Mouse (Mus musculus): ENCODE measurements around the gene H2-T22.
A peak's percentile ranks its signal among the peaks of the same experiment; 100 is the strongest.
"Not testable (repeated sequence)": the region's sequence is repeated elsewhere in the genome, so short reads cannot be mapped to it uniquely, and the experiment has no call there.

H2-T22 gene

DNA sequence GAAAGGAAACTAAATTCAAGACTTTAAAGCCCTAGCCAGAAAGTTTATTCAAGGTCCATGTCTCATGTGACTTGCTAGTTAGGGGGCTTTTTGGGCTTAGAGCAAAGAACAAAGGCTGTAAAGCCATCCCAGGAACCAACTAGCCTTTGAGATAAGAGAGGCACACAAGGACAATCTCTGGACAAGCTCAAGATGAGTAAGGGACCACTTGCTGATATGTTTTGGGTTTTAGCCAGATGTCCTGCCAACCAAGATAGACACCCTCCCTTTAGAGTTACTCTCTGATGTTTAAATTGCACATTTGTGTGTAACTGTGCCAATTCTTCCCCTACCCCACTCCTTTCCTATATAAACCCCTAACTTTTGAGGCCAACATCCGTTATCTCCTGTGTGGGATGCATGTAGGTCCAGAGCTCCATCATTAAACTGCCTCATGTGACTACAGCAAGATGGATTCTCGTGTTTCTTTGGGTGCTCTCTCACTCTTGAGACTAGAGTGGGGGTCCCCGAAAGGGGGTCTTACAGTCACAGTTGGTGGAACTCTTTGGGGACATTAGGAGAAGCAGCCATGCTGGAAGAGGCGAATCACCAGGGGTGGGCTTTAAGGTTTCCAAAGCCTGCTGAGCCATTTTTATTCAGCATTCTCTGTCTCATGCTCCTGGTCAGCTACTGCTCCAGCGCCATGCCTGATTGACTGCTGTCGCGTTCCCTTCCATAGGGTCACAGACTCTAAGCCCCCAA, 13.5 kb downstream of the H2-T22 start:
- DNase-seq, result no peak

DNA sequence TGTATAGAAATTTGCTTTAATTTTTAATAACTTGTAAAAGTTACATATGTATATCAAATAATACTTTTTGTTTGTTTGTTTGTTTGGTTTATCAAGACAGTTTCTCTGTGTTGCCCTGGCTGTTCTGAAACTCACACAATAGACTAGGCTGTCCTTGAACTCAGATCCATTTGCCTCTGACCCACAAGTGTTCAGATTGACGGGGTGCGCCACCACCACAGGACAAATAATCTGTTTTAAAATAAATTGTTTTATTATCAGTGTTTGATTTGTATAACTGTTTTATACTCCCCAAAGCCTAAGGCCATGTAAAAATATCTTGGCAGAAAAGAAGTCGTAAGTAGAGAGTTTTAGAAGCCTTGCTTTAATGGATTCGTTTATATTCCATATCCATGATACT, 14.9 kb downstream of the H2-T22 start:
- no peak for DNase-seq

DNA sequence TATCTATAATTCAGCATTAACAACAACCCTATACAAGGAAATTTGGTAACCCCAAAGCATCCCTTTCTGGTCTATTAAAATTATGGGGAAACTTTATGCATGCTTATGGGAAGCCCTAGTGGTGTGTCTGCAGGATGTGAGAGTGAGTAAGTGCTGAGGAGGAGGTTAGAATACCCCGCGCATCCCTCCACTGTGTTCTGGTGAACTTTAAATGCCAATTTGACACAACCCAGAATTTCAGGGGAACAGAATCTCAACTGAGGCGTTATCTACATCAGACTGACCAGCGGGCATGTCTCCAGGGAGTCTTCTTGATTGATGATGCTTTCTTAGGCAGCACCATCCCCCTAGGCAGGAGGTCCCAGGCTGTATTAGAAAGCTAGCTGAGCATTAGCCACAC, 16.6 kb downstream of the H2-T22 start:
- DNase-seq, result no peak

GRCm38 (mm10) chr17:36025197-36025596, 17.4 kb downstream of the H2-T22 start:
- DNase-seq, result peak in 1 of 2 experiments; percentile 20

DNA sequence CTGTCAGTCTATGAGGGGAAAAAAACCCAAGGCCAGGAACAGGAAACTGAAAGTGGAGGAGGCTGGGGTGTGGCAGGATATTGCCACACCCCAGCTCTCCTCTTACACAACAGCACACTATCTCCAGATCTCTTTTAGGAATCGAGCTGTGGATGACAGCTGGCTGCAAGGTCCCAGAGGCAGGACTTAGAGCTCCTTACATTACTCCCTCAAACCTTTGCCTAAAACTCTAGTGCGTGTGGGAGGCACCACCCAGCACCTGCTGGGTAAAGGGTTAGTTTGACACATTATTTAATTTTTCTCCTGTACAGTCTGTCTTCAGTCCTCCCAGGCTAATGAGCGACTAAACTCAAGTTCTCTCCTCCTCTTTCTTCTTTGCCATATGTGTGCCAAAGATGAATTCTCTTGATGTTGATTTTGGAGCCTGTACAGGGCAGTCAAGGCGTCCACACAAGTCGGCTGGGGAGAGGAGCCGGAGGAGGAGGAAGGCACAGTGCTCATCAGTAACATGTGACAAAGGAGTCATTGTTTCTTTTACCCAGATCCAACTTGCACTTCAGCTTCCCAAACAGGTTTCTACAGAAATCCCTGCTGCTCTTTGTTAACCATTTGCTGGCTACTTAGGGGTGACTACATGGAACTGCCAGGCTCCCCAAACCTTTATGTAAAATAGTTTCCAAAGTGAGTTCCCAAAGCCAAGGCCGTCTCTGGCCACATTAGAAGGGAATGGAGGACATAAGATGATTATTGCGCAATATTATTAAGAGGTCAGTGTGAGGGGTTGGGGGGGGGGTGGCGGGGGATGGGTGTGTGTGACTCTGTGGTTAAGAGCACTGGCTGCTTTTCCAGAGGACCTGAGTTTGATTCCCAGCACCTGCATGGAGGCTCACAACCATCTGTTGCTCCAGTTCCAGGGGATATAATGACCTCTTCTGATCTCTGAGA, 18.6 kb downstream of the H2-T22 start:
- no peak for DNase-seq

DNA sequence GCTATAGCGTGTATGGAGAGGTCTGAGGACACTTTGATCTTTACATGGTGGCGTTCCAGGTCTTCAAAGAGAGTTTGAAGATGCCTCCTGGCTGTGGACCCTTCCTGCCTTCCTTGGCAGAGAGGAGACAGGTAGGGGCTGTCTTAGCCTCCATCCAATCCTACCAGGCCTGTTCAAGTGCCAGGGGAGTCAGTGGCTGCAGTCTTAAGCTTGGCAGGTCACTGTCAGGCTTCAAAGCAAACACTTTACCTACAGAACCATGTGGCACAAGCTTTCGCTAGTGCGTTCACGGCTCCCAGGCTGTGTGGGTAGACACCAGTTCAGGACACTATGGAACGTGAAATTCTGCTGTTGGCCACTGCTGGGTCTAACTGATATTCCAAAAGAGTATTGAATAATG, 19.6 kb downstream of the H2-T22 start:
- DNase-seq, result no peak

GRCm38 (mm10) chr17:36022098-36022497, 20.4 kb downstream of the H2-T22 start:
- DNase-seq, result no peak

DNA sequence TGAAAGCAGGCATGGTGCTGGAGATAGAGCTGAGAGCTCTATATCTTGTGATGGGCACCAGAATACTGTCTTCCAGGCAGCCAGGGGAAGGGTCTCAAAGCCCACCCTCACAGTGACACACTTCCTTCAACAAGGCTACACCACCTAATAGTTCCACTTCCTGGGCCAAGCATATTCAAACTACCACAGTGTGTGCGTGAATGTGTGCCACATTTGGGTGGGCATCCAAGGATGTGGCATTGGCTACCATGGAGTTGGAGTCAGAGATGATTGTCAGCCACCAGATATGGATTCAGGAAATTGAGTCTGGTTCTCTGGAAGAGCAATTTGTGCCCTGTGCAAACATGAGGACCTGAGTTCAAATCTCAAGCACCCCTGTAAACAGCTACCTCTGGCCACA, 21.2 kb downstream of the H2-T22 start:
- no peak for DNase-seq

DNA sequence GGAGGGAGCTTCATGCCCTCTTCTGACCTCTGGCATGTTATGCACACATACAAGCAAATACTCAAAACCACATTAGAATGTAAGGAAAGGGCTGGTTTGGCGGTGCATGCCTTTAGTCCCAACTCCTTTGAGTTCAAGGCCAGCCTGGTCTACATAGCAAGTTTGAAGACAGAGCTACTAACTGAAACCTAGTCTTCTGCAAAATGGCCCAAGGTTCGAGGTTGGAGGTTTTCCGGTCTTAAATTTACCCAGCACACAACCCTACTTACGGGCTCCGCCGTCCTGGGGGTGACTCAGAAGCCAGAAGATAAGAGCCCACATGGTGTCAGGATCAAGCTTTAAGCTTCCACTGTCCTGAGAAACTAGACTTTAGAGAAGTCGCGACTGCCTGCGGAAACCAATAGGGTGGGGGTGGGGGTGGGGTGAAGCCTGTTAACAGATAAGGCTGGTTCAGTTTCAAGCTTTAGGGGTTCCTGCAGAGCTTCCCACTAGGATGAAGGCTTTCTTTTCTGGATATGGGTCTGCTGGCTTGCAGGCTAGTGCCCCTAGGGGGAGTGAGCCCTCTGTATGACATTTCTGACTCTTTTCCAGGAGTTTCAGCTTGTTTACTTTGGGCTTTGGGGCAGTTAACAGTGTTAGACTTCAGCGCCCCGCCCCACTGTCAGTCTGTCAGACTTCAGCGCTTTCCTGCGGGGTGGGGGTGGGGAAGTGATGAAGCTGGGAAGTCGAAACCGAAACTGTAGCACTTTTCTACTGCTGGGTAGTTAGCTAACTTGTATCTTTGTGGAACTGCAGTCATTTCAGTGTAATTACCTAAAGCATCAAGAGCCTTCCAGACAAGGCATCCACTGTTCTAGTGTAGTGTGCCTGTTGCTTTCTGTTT, 22.1 kb downstream of the H2-T22 start, which contains the start of gene H2-T24:
Gene H2-T24, minus strand, starts transcription at position 370 of the 883 bp plus-strand sequence.
- peak in 1 of 2 experiments; percentile 17 for DNase-seq

- DNase-seq, result no peak
These were observed 23.0 kb downstream of the H2-T22 start for GRCm38 (mm10) chr17:36019519-36019918.

DNA sequence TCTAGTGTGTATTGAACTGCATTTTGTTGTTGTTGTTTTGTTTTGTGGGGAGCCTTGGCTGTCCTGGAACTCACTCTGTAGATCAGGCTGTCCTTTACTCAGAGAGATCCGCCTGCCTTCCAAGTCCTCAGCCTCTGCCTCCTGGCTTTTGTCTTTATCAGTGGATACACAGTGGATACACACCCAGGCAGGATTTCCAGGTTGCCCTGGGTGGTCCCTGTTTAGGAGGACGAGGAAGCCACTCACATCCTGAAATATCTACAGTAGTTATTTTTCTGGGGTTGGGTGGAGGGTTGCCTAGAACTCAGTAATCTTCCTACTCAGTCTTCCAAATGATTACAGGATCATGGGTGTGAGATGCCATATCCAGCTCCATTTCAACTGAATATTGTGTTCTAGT, 23.6 kb downstream of the H2-T22 start:
- no peak for DNase-seq

- no peak for DNase-seq
These were observed 25.5 kb downstream of the H2-T22 start for GRCm38 (mm10) chr17:36017046-36017445.

- DNase-seq, result no peak
These were observed 27.6 kb downstream of the H2-T22 start for GRCm38 (mm10) chr17:36014977-36015376.

GRCm38 (mm10) chr17:36004409-36004808, 38.1 kb downstream of the H2-T22 start:
- not testable (repeated sequence) for DNase-seq

- DNase-seq, result no peak
These were observed 39.2 kb downstream of the H2-T22 start for GRCm38 (mm10) chr17:36003331-36003730.

- DNase-seq, result no peak
These were observed 40.6 kb downstream of the H2-T22 start for GRCm38 (mm10) chr17:36001966-36002365.

DNA sequence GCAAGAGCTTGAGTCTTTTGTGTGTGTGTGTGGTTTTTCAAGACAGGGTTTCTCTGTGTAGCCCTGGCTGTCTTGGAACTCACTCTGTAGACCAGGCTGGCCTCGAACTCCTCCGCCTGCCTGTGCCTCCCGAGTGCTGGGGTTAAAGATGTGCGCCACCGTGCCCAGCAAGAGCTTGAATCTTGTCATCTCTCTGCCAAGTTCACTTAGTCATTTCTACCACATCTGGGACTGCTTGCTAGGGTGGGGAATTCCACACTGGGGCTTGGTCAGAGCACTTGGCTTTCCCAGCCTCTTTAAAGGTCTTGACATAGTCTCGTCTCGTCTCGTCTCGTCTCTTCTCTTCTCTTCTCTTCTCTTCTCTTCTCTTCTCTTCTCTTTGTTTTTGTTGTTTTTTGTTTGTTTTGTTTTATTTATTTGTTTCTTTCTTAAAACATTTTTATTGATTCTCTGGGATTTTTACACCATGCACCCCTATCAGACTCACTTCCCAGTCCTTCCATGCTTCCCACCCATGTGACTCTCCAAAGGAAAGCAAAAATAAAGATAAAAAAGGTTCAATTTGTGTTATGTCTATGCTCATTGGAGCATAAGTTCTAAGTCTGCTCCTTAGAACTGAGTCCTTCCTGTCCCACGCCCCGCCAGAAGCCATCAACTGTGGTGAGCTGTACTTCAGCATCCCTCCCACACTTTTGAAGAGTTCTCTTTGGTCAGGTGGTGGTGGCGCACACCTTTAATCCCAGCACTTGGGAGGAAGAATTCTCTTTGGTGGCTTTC, 41.2 kb downstream of the H2-T22 start:
- no peak for DNase-seq

DNA sequence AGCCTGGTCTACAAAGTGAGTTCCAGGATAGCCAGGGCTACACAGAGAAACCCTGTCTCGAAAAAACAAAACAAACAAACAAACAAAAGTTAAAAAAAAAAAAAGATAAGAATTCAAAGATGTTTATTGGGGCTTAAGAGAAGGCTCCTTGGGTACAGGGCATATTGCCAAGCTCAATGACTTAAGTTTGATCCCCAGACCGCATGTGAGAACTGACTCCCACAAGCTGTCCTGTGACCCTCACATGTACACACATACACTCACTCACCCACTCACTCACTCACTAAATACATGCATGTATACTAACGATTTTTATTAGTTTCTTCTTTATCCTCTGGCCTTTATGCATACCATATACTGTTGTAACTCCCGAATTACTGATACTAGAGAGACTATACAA, 42.2 kb downstream of the H2-T22 start:
- no peak for DNase-seq

DNA sequence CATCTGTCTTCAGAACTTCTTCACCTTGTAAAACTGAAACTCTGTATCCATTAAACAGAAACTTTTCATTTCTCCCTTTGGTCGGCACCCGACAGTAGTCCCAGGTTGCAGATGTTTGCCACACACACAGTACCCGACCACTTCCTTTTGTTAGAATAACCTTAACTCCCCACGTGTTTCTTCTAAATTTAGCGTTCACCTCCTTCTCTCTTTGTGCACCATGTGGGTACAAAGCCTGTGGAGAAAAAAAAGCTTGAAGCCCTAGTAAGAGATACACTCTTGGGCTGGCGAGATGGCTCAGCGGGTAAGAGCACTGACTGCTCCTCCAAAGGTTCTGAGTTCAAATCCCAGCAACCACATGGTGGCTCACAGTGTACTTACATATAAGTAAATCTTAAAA, 43.2 kb downstream of the H2-T22 start:
- DNase-seq, result no peak

GRCm38 (mm10) chr17:35998545-35999305, 43.8 kb downstream of the H2-T22 start:
- DNase-seq, result no peak
